Mouse (Mus musculus): Measurements from ENCODE around the gene Usp6nl. TPM values are rescaled to one million over a fixed set of nuclear protein-coding genes. Genes with fewer than 3 reads are reported as not detected.
A peak's percentile ranks its signal among the peaks of the same experiment; 100 is the strongest.

Gene Usp6nl
- total RNA-seq, 2 experiments from 2014 or later = 6.3 to 6.7 TPM

DNA sequence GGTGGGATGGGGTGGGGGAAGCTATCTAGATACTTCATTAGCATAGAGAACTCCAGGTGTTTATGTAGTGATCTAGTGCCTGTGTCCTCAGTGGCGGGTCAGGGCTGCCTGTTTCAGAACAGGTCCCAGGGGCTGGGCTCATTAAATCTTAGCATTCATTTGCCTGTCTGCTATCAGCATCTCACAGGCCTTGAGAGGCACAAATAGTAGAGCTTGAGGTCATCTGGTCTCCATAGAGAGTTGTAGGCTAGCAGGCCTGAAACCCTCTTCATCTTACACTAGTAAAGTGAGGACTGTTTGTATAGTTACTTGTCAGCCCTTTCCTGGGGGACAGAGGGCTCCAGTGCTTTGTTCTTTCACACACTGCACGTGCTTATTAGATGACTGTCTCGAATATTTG is 81.5 kb downstream of the Usp6nl start:
- intact Hi-C loops (cut with DNase I) = loop anchor here (2.0 to 10.0 kb wide), 2 partner anchors 81 to 409 kb away; partner anchors contain the start of gene Usp6nl
- no peak for DNase-seq (ENCODE audit: low spot score)

DNA sequence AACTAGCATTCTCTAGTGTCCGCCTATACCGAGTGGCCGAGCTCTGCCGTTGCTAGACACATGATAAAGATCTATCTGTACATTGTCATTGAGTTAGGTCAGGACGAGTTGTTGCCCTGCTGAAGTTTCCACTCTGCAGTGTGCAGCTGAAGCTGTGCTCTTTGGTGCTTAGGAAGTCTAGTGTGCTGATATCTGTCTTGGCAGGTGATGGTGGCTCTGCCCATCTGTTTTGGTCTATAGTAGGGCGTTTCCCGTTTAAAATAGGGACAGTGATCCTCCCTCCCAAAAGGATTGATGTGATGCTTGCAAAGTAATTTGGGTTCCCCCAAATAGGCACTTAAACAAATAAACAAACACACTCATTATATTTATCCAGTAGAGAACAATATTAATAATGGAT is 82.2 kb downstream of the Usp6nl start:
- DNase-seq (ENCODE audit: low spot score) = no peak
- intact Hi-C loops (cut with DNase I) = loop anchor here (1.0 to 10.0 kb wide), 4 partner anchors 82 to 410 kb away; partner anchors contain the start of gene Usp6nl

- peak; percentile 60 for DNase-seq (ENCODE audit: low spot score)
- intact Hi-C loops (cut with DNase I) = loop anchor here (1.0 to 10.0 kb wide), 4 partner anchors 83 to 411 kb away; partner anchors contain the start of gene Usp6nl
Observed at GRCm38 (mm10) chr2:6405059-6406033, 82.9 kb downstream of the Usp6nl start.

- intact Hi-C loops (cut with DNase I) = loop anchor here (10.0 kb wide), 1 partner anchor 413 kb away; no protein-coding TSS in a partner anchor
- DNase-seq (ENCODE audit: low spot score) = no peak
Observed at GRCm38 (mm10) chr2:6407711-6408110, 85.2 kb downstream of the Usp6nl start.

GRCm38 (mm10) chr2:6412645-6413044 is 90.2 kb downstream of the Usp6nl start:
- DNase-seq (ENCODE audit: low spot score) = no peak
- intact Hi-C loops (cut with DNase I) = no loop called here

DNA sequence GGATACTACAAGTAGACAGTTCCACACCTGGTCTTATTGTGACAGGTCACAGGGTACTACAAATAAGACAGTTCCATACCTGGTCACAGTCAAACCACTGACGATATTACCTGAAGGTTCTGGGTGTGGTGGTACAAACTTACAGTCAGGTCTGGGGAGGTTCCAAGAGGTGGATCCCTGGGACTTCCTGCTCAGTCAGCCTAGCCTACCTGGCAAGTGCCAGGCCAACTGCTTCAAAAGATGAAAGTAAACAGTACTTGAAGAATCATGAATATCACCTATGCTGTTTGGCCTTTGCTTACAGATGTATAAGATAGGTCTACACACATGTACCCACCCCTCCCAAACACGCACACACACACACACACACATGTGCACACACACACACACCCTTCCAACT is 91.3 kb downstream of the Usp6nl start:
- intact Hi-C loops (cut with DNase I) = no loop called here
- no peak for DNase-seq (ENCODE audit: low spot score)

GRCm38 (mm10) chr2:6414400-6414799 is 91.9 kb downstream of the Usp6nl start:
- intact Hi-C loops (cut with DNase I) = no loop called here
- DNase-seq (ENCODE audit: low spot score) = no peak

DNA sequence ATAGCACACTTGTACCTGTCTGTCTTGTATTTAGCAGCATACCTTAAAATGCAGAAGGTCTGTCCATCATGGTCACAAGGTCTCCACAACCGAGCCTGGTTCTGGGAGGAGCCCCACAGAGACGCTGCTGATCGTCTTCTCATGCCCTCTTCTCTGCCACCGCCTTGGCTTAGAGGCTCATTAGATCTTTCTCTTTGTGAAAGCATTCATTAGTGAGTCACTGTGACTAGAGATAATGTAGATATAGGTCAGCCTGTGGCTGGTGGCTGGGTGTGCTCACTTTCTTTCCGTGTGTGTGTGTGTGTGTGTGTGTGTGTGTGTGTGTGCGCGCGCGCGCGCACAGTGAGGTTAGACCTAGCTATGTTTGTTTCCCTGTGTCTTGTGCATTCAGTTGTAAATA is 94.7 kb downstream of the Usp6nl start:
- intact Hi-C loops (cut with DNase I) = no loop called here

DNA sequence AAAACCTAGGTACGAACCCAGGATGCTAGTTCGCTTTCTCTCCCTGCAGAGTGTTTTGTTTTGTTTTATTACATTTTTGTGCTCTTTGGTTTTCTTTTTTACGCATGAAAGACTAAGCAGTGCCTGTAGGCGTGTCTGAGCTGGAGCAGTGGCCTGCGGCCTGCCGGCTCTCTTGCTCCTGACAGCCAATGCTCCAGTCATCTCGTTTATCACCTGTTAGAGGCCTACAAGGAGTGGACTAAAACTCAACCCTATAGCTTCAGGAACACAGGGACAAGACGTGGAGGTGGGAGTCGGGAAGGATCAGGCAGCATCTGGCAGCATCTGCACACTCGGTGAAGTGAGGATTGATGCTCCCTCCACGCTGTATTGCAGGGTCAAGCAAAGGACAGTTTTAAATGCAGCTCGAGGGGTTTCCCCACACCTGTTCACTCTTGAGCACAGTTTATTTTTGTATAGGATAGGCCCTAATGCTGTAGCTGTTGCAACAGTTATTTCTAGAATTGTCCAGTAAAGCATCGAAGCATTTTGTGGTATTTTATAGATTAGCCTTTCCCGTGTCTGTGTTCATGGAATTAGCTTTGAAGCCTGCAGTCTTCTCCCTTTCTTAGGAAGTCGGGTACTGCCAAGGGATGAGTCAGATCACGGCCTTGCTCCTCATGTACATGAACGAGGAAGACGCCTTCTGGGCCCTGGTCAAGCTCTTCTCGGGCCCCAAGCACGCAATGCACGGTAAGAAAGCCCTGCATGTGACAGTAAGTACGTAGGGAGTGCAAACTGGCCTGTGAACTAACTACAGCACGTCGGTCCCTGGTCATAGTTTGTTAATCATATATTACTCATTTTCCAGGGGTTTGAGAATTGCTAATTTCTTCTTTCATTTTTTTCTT is 101.4 kb downstream of the Usp6nl start:
- intact Hi-C loops (cut with DNase I) = no loop called here
- DNase-seq (ENCODE audit: low spot score) = no peak

More for the DNA sequence above, 94.7 kb downstream of the Usp6nl start:
- DNase-seq (ENCODE audit: low spot score) = no peak

- DNase-seq (ENCODE audit: low spot score) = no peak
Observed at GRCm38 (mm10) chr2:6424851-6425250, 102.4 kb downstream of the Usp6nl start.

DNA sequence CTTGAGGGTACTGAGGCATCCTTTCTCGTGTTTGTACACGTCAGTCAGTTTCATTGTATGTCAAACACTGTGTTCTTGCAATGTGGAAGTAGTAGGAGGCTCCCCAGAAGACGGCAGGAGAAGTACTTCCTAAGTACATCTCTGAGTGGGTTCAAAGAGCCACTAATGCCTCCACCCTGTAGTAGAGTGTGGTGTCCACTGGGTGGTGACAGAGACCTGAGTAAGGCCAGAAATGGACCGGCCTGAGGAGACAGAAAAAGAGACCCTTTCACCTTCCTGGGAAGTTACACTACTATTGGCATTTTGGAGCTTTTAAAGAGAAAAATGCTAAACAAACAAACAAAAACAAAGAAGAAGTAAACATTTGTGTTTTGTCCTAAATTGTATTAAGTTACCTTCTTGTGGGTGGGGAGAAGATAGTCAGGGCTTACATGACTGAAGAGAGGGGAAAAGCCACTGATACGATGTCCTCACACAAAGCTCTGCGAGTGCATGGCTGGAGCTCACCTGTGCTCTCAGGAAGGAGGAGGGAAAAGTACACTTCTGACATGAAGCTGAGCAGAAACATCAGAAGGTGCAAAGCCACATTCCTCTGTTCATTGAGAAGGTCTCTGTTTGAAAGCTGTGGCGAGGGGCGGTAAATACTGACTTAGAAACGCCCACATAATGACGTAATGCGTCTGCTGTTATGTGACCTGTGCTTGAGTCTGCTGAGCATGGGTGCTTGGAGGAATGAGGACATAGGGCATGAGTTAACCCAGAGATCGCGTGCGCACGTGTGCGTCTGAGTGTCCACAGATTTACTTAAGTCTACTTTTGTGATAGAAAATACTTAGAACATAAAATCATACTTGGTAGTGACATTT is 113.9 kb downstream of the Usp6nl start:
- no peak for DNase-seq (ENCODE audit: low spot score)
- intact Hi-C loops (cut with DNase I) = loop anchor here (2.0 to 5.0 kb wide), 3 partner anchors 32 to 1946 kb away; no protein-coding TSS in a partner anchor

More at GRCm38 (mm10) chr2:6424851-6425250, 102.4 kb downstream of the Usp6nl start:
- intact Hi-C loops (cut with DNase I) = no loop called here

DNA sequence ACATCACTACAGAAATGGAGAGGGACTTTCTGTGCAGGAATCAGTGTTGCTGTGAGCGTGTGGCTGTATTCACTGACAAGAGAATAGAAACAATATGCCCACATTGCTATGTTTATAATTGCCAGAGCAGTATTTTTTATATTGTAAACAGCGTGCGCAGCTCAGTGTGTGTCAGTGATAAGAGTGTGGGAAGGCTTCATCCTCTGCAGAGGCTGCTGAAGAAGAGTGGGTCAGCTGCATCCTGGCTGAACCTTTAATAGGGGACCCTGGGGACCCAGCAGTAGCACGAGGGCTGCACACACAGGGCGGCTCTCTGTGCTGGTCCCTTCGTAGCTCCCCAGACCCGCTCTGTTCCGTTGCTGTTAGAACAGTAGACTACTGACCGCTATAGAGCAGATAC is 119.2 kb downstream of the Usp6nl start:
- intact Hi-C loops (cut with DNase I) = no loop called here
- no peak for DNase-seq (ENCODE audit: low spot score)

GRCm38 (mm10) chr2:6442302-6442701 is 119.8 kb downstream of the Usp6nl start:
- intact Hi-C loops (cut with DNase I) = no loop called here
- no peak for DNase-seq (ENCODE audit: low spot score)

DNA sequence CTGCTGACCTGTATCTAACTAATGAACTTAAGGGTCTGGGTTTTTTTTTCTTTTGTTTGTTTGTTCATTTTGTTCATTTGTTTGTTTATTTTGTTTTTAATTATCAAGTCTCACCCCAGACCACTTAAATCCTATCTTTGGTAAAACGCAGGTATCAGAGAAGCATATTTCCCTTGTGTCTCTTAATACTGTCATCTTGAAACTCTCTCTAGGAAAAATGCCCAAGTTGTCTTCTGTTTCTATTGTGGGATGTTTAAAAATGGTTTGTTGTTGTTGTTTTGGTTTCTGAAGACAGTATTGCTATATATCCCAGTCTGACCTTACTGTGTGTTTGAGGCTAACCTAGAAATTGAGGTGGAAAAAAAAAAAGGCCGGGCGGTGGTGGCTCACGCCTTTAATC is 121.5 kb downstream of the Usp6nl start:
- intact Hi-C loops (cut with DNase I) = no loop called here
- DNase-seq (ENCODE audit: low spot score) = no peak

- intact Hi-C loops (cut with DNase I) = no loop called here
Observed at GRCm38 (mm10) chr2:6444723-6445169, 122.3 kb downstream of the Usp6nl start.

DNA sequence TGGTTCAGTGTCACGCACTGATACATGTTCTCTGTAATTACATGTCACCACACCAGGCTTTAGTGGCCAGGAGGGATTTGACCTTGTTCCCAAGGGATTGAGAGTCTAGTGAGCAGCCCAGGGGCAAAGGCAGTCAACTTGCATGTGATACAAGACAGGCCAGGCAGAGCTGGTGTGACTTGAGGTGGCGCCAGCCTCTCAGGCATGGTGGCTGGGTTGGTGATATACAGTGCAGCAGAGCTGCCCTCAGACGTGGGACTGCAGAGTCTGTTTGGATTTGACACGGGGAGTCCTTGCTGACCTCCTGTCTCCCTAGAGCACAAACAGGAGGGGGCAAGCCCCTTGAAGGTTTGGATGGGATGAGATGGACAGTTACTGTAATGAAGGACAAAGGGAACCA is 123.4 kb downstream of the Usp6nl start:
- intact Hi-C loops (cut with DNase I) = no loop called here
- no peak for DNase-seq (ENCODE audit: low spot score)

More at GRCm38 (mm10) chr2:6444723-6445169, 122.3 kb downstream of the Usp6nl start:
- DNase-seq (ENCODE audit: low spot score) = no peak

GRCm38 (mm10) chr2:6448880-6449279 is 126.4 kb downstream of the Usp6nl start:
- intact Hi-C loops (cut with DNase I) = no loop called here

GRCm38 (mm10) chr2:6449656-6450055 is 127.2 kb downstream of the Usp6nl start:
- intact Hi-C loops (cut with DNase I) = no loop called here
- no peak for DNase-seq (ENCODE audit: low spot score)

More at GRCm38 (mm10) chr2:6448880-6449279, 126.4 kb downstream of the Usp6nl start:
- no peak for DNase-seq (ENCODE audit: low spot score)

DNA sequence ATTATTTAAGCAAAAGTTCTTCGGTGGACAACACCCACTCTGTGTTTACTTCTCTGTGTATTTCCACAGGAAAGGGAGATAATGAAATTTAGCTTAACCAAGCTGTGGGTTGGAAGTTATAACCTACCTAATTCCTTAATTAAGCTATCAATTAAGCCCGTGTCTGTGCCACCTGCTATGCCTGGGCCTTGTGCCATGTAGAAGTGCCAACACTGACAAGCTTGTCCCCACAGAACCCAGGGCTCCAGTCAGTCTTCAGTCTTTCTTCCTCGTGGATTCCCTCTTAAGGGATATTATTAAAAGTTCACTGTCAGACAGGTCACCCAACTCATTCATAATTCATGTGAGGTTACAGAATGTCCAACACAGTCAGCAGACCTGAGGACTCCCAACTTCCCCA is 128.1 kb downstream of the Usp6nl start:
- intact Hi-C loops (cut with DNase I) = no loop called here
- no peak for DNase-seq (ENCODE audit: low spot score)

Measured in heart, postnatal 25 days (tissue).